Mouse (Mus musculus) hindbrain, postnatal 0 days (tissue): ENCODE data around the gene Trim54. TPM values are rescaled to one million over a fixed set of nuclear protein-coding genes. Genes with fewer than 3 reads are reported as not detected.

Source experiments
- ATAC-seq: fragments of 200-750 bp; cut with Nextera tagmentation; 2 replicates; pipeline ENCODE4 v1.8.0; 2017; ENCODE audit warnings: mild to moderate bottlenecking, moderate TSS enrichment, moderate library complexity
- DNase-seq: peaks from one replicate; pipeline ENCODE4 v3.0.0-alpha.2; 2015; ENCODE audit warnings: low spot score
- H3K27ac ChIP-seq: fragments of 300-500 bp; sonication (generic); 2 replicates; pipeline ENCODE4 v1.5.1; 2014; ENCODE audit warnings: mild to moderate bottlenecking
- H3K27me3 ChIP-seq: fragments of 300-500 bp; sonication (generic); 2 replicates; pipeline ENCODE4 v1.6.1; 2014; ENCODE audit warnings: low read length, mixed read lengths; ENCODE audit not compliant: insufficient read depth
- H3K36me3 ChIP-seq: fragments of 300-500 bp; sonication (generic); 2 replicates; pipeline ENCODE4 v1.6.1; 2014; ENCODE audit warnings: low read length, mixed read lengths; ENCODE audit not compliant: insufficient read depth
- H3K4me1 ChIP-seq: fragments of 300-500 bp; sonication (generic); 2 replicates; pipeline ENCODE4 v1.6.1; 2014; ENCODE audit warnings: antibody characterized with exemption, low read length, mixed read lengths; ENCODE audit not compliant: insufficient read depth
- H3K4me2 ChIP-seq: fragments of 300-500 bp; sonication (generic); 2 replicates; pipeline ENCODE4 v1.6.1; 2014; ENCODE audit warnings: low read depth, mild to moderate bottlenecking, low read length, moderate library complexity, mixed read lengths
- H3K4me3 ChIP-seq: fragments of 300-500 bp; sonication (generic); 2 replicates; pipeline ENCODE4 v1.5.1; 2014; ENCODE audit warnings: low read length
- H3K9ac ChIP-seq: fragments of 300-500 bp; sonication (generic); replicated peaks from 2 replicates; pipeline ENCODE4 v1.6.1; 2014; ENCODE audit warnings: mild to moderate bottlenecking, low read length, moderate library complexity, mixed read lengths
- H3K9me3 ChIP-seq: fragments of 300-500 bp; sonication (generic); 2 replicates; pipeline ENCODE4 v1.6.1; 2016; ENCODE audit warnings: low read length, mixed read lengths
- CTCF ChIP-seq: IDR thresholded peaks from 2 replicates; pipeline ENCODE4 v1.5.1; 2016; ENCODE audit warnings: antibody characterized with exemption, control low read depth, low read depth
- WGBS: fragments of 180-500 bp; shearing (Covaris S2); extraction: QIAGEN DNeasy Blood & Tissue Kit; methylation state at CpG from one replicate; pipeline ENCODE4 v1.1.7; 2014; 5-methylcytosine and 5-hydroxymethylcytosine counted together
- polyA plus RNA-seq: library from polyadenylated mRNA; unstranded; fragments of >200 nt; fragmentation: Nextera tagmentation; extraction: Ambion mirVana; gene quantifications from 2 replicates; pipeline ENCODE4 v1.2.1, GENCODE M21; 2015
- total RNA-seq: library from RNA; depleted of rRNA; stranded (reverse); fragments of >200 nt; gene quantifications from 2 replicates; pipeline ENCODE4 v1.2.3, GENCODE M21; 2014

The Trim54 gene
- total and polyA plus RNA-seq, 2 experiments from 2014 or later: 0.52 TPM; not detected in 1

DNA sequence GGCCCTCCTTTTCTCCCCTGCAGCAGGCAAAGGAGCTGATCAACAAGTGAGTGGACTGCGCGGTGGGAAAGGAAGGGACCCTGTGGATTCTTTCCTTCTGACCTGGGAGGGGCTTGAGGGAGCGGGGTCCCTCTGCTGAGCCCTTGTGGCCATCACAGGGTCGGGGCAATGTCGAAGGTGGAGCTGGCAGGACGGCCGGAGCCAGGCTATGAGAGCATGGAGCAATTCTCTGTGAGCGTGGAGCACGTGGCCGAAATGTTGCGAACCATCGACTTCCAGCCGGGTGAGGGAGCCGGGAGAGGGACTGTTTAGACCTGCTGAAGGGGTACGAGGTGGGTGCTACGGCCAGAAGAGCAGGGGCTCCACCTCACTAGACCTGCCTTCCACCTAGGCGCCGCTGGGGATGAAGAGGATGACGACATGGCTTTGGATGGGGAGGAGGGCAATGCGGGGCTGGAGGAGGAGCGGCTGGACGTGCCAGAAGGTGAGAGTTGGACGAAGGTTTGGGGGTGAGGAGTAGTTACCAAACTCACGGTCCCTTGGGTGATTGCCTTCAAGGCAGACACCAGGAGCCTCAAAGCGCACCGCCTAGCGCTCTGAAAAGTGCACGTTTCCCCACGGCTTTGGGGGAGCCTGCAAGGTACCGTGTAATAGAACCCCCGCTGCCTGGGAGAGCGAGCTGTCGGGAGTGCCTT, 20.4 kb downstream of the Trim54 start:
- Histone ChIP-seq H3K27me3 (peaks cover 38% of the 10 kb centered on the region), H3K9ac (no peak overlapping the region), H3K36me3 (no peaks in the 10 kb centered on the region), H3K27ac (no peak overlapping the region), H3K9me3 (no peaks in the 10 kb centered on the region), H3K4me1 (peaks cover 7% of the 10 kb centered on the region; the same call in 1 of the 2 replicates), H3K4me2 (peak overlapping the region; percentile 54), H3K4me3 (peak overlapping the region; percentile 34)
- no peak for DNase-seq
- ATAC-seq: no peak
- no peak for TF ChIP-seq CTCF
- WGBS: under 1% methylated on average over 33 of the region's 33 CpGs

DNA sequence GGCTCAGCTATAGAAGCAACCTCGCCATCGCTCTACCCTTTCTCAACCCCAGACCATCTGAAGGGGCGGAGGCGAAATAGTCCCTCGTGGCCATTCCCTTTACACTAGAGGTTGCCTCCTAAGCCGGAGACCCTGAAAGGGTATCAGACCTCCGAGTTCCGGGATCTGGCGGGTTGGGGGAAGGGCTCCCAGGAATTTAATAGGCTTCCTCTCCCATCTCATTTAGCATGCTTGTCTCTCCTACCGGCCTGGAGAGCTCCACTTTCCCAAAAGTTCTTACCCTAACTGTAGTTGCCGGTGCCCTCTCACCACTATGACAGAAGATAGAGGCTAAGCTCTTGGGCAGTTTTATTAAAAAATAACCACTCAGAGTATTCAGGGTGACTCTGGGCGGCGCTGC, 21.1 kb downstream of the Trim54 start:
- WGBS: 3% methylated on average over 13 of the region's 13 CpGs
- peaks cover 7% of the 10 kb centered on the region; the same call in 1 of the 2 replicates for H3K4me1 ChIP-seq
- no peak overlapping the region for H3K9ac ChIP-seq
- H3K36me3 ChIP-seq: no peaks in the 10 kb centered on the region
- peak overlapping the region; percentile 54 for H3K4me2 ChIP-seq
- ATAC-seq (no peak), DNase-seq (no peak)
- peaks cover 38% of the 10 kb centered on the region for H3K27me3 ChIP-seq
- TF ChIP-seq CTCF: no peak
- H3K4me3 ChIP-seq: peak overlapping the region; percentile 34
- no peak overlapping the region for H3K27ac ChIP-seq
- H3K9me3 ChIP-seq: no peaks in the 10 kb centered on the region

DNA sequence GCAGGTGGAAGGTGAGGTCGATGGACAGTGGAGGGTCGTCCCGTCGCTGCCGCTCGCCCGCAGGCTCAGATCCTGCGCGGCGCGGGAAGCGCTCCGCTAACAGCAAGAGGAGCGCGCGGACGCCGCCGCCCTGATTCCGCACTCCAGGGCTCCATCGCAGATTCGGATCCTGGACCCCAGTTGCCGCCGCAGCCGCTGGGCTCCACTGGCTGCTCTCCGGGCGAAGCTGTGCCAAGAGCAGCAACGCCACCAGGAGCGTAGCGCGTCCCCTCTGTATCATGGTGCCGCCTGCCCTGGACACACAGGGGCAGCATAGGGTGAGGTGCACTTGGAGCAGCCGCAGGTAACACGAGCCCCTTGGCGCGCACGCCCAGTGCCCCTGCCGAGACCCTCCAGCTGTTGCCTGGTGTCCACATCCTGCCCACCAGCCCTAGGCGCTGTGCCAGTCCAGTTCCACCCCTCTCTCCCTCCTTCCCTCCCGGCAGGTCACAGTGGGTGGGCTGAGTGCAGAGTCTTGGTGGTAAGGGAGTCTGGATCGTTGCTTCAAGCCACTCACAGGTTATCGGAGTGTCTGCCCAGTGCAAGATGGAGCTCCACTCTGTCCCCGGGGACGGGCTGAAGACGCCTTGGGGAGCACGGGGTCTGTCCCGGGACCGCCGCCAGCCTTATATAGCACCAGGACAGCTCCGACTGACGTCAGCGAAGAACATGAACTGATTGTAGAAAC, 21.9 kb downstream of the Trim54 start, which contains the start of gene Ucn:
Gene Ucn (minus strand): TSS at position 589 of the 727 bp plus-strand sequence.
- peak; percentile 38; the same call in 1 of the 2 replicates for ATAC-seq
- 2% methylated on average over 52 of the region's 52 CpGs for whole genome bisulfite sequencing

GRCm38 (mm10) chr5:31138968-31139425, 22.5 kb downstream of the Trim54 start:
- Histone ChIP-seq H3K4me2 (peak overlapping the region; percentile 54; the same call in 1 of the 2 replicates), H3K36me3 (no peaks in the 10 kb centered on the region), H3K4me3 (peak overlapping the region; percentile 34), H3K27ac (no peak overlapping the region), H3K9ac (no peak overlapping the region), H3K9me3 (no peaks in the 10 kb centered on the region), H3K27me3 (peaks cover 38% of the 10 kb centered on the region), H3K4me1 (peaks cover 7% of the 10 kb centered on the region; the same call in 1 of the 2 replicates)
- no peak for ATAC-seq
- no peak for TF ChIP-seq CTCF
- DNase-seq: no peak
- WGBS: 18% methylated on average over 9 of the region's 9 CpGs

More for the DNA sequence above, 21.9 kb downstream of the Trim54 start, which contains the start of gene Ucn:
- TF ChIP-seq CTCF: no peak
- no peaks in the 10 kb centered on the region for H3K36me3 ChIP-seq
- no peaks in the 10 kb centered on the region for H3K9me3 ChIP-seq
- peaks cover 7% of the 10 kb centered on the region; the same call in 1 of the 2 replicates for H3K4me1 ChIP-seq
- peak within 1 kb of the TSS; percentile 54 for H3K4me2 ChIP-seq
- H3K27ac ChIP-seq: no peak within 1 kb of the TSS
- H3K27me3 ChIP-seq: peaks cover 38% of the 10 kb centered on the region
- DNase-seq: no peak
- peak within 1 kb of the TSS; percentile 34 for H3K4me3 ChIP-seq
- H3K9ac ChIP-seq: no peak within 1 kb of the TSS

DNA sequence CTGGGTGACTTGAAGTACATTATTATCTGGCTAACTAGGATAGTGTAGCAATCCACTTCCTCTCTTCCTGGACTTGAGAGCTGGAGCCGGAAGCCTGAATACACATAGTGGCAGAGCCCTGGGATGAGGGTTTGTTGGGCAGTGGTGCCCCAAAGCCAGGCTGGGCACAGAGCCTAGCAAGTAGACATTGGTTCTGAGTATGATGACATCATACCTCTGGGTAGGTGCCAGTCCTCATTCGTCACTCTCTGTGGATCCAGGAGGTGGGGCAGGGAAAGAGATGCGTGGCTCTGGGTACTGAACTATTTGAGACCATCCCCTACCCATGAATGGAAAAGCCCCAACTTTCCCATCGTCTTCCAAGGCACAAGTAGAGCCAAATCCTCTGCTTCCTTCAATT, 33.3 kb downstream of the Trim54 start:
- no peaks in the 10 kb centered on the region for H3K9me3 ChIP-seq
- H3K9ac ChIP-seq: no peak overlapping the region
- DNase-seq (no peak), ATAC-seq (no peak)
- 83% methylated on average over 4 of the region's 4 CpGs for WGBS
- no peaks in the 10 kb centered on the region for H3K36me3 ChIP-seq
- no peaks in the 10 kb centered on the region for H3K27me3 ChIP-seq
- no peak for TF ChIP-seq CTCF
- no peak overlapping the region for H3K27ac ChIP-seq
- H3K4me2 ChIP-seq: no peak overlapping the region
- H3K4me1 ChIP-seq: 0 out of 2 replicates have a peak, but pooled peaks cover 5% of the 10 kb centered on the region
- H3K4me3 ChIP-seq: no peak overlapping the region

GRCm38 (mm10) chr5:31151746-31152145, 35.2 kb downstream of the Trim54 start:
- 93% methylated on average over 3 of the region's 3 CpGs for WGBS
- no peak overlapping the region for H3K4me3 ChIP-seq
- peak; percentile 26; the same call in 1 of the 2 replicates for TF ChIP-seq CTCF
- H3K4me1 ChIP-seq: 0 out of 2 replicates have a peak, but pooled peaks cover 5% of the 10 kb centered on the region
- ATAC-seq (no peak), DNase-seq (no peak)
- no peaks in the 10 kb centered on the region for H3K27me3 ChIP-seq
- H3K4me2 ChIP-seq: no peak overlapping the region
- no peak overlapping the region for H3K9ac ChIP-seq
- no peaks in the 10 kb centered on the region for H3K9me3 ChIP-seq
- peaks cover under 1% of the 10 kb centered on the region; the same call in 1 of the 2 replicates for H3K36me3 ChIP-seq
- H3K27ac ChIP-seq: no peak overlapping the region
